Mouse (Mus musculus): Measurements from ENCODE around the gene Hist1h1a.
"Not testable (repeated sequence)": the region's sequence is repeated elsewhere in the genome, so short reads cannot be mapped to it uniquely, and the experiment has no call there.

GRCm38 (mm10) chr13:23746201-23747080 is 17.0 kb upstream of the Hist1h1a start, which contains the start of gene Hist1h2bb:
- TF ChIP-seq POLR2AphosphoS5 (IDR thresholded peaks at IDR 0.05; ENCODE audit: insufficient replicate concordance, low read depth, low read length): peak; percentile 94
- TF ChIP-seq CTCF (IDR thresholded peaks at IDR 0.05; ENCODE audit: low read depth, low read length); TAL1 (conservative IDR thresholded peaks at IDR 0.05; ENCODE audit: low read depth, low read length); GATA1 (IDR thresholded peaks at IDR 0.05; ENCODE audit: borderline replicate concordance, low read length): not testable (repeated sequence)
